Mouse (Mus musculus): ENCODE data around the gene Pdgfd. TPM values are rescaled to one million over a fixed set of nuclear protein-coding genes. Genes with fewer than 3 reads are reported as not detected.
"Not testable (repeated sequence)": the region's sequence is repeated elsewhere in the genome, so short reads cannot be mapped to it uniquely, and the experiment has no call there.

The Pdgfd gene
- 3.2 and 4.1 TPM in 2 replicates for polyA plus RNA-seq (2012; rRNA removed)

- DNase-seq (ENCODE audit: extremely low spot score in 1 of 2, low spot score in 1 of 2), result peak in 1 of 2 experiments; percentile 4
These were observed at the start of gene Pdgfd for GRCm38 (mm10) chr9:6168391-6169037. Gene Pdgfd, plus strand, starts transcription at chr9:6168584.

GRCm38 (mm10) chr9:6169038-6169431 is 651 bp downstream of the Pdgfd start:
- no peak for DNase-seq (ENCODE audit: extremely low spot score in 1 of 2, low spot score in 1 of 2)

GRCm38 (mm10) chr9:6170962-6171361 is 2.6 kb downstream of the Pdgfd start:
- DNase-seq (ENCODE audit: extremely low spot score in 1 of 2, low spot score in 1 of 2), result no peak

- DNase-seq (ENCODE audit: extremely low spot score in 1 of 2, low spot score in 1 of 2), result no peak
These were observed 4.9 kb downstream of the Pdgfd start for GRCm38 (mm10) chr9:6173276-6173675.

- no peak for DNase-seq (ENCODE audit: extremely low spot score in 1 of 2, low spot score in 1 of 2)
These were observed 7.3 kb downstream of the Pdgfd start for GRCm38 (mm10) chr9:6175731-6176130.

- no peak for DNase-seq (ENCODE audit: extremely low spot score in 1 of 2, low spot score in 1 of 2)
These were observed 14.0 kb downstream of the Pdgfd start for GRCm38 (mm10) chr9:6182307-6182923.

DNA sequence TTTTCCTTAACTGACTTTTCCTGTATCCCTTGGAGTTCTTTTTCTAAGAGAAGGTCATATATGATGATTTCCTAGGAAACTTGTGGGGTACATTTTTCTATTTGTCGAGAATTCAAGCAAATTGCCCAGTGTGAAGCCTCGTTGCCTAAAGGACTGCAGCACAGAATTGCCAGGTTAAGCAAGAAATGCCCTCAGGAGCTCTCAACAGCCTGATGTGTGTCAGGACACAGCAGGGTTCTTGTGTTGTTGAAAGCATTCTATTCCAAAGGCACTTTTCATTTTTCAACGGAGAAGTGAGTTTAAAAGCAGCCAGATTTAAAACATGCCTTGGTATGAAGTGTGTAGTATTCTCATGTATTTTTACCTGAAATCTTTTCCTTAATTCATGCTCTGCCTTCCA is 19.6 kb downstream of the Pdgfd start:
- DNase-seq (ENCODE audit: extremely low spot score in 1 of 2, low spot score in 1 of 2), result no peak

DNA sequence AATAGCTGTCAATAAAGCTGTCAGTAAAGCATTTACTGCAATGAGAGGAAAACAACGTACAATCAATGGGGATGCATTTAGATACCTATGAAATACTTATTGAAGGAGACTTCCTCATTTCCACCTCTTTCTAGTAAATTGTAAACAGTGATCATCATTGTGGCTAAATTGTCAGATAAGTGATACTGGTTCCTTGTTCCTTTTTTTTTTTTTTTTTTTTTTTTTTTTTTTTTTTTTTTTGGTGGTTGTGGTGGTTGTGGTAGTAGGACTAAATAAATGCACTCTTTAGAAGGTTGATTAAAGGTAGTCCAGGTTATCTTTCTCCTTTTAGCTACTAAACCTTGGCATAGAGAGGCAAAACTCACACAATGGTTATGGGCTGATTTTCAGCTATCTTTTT is 25.0 kb downstream of the Pdgfd start:
- DNase-seq (ENCODE audit: extremely low spot score in 1 of 2, low spot score in 1 of 2), result no peak

DNA sequence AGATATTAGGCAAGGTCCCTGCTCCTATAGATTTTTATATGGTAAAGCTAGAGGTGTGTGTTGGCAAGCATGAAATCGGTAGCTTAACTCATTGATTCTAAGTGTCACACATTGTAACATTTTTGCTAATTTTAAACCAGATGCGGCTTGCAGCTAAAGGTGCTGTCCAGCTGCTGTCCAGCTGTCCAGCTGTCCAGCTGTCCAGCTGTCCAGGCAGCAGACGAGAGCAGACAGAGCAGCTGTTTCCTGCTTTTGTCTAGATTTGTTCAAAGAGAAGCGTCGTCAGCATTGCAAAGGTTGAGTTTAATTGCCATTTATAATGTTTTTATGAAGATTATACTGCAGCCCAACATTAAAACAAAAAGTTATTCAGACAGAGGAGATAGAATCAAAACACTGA is 44.5 kb downstream of the Pdgfd start:
- DNase-seq (ENCODE audit: extremely low spot score in 1 of 2, low spot score in 1 of 2), result no peak

DNA sequence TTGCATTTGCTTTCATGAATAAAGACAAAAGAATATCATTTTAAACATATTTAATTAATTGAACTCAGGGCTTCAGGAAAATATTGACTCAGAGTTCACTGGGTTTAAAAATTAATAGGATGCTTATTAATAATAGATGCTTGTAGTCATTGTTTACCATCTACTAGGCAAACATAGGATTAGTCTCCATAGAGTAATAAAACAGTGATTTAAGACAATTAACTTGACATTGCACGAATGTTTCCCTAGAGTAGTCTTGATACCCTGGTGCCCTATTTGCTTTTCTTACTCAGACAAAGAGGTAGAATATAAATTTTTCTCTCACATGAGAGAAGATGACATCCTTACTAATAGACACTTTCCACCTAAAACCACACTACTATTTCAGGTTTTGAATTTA is 49.1 kb downstream of the Pdgfd start:
- DNase-seq (ENCODE audit: extremely low spot score in 1 of 2, low spot score in 1 of 2), result no peak

DNA sequence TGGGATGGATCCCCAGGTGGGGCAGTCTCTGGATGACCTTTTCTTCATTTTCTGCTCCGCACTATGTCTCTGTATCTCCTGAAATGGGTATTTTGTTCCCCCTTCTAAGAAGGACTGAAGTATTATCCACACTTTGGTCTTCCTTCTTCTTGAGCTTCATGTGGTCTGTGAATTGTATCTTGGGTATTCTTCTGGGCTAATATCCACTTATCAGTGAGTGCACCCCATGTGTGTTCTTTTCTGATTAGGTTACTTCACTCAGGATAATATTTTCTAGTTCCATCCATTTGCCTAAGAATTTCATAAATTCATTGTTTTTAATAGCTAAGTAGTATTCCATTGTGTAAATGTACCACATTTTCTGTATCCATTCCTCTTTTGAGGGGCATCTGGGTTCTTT is 67.6 kb downstream of the Pdgfd start:
- not testable (repeated sequence) for DNase-seq (ENCODE audit: extremely low spot score in 1 of 2, low spot score in 1 of 2)

DNA sequence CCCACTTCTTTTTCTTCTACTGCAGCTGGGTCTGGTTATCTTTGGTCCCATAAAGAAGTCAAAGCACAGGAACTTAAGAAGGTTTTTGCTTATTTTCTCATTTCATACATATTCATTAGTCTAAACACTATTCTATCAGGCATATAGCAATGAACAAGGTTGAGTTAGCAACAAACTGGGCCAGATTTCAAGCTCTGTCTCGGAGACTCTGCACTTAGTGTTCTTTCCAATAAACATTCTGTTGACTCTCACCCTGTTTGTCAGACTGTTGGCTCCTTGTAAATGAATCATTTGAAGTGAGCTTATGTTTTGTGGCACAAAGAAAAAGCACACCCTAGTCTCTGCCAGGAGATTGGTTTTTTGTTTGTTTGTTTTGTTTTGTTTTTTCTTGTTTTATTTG is 81.9 kb downstream of the Pdgfd start:
- no peak for DNase-seq (ENCODE audit: extremely low spot score in 1 of 2, low spot score in 1 of 2)

DNA sequence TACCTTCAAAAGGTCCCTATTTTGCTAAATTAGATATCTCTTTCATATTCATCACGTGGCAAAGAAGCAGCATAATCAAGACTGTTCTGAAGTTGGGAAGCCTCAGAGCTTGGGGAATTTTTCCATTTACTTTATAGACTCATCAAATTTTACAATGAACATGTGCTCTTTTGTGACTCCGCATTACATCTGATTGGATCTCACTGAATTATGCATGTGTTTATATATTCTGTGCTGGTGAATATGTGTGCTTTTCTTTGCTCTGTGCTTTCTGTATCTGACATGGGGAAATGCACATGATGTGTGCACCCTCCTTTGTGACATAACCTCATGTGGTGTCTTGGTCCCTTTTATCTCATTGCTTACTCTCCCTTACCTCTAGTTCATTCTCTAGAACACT is 83.6 kb downstream of the Pdgfd start:
- no peak for DNase-seq (ENCODE audit: extremely low spot score in 1 of 2, low spot score in 1 of 2)

DNA sequence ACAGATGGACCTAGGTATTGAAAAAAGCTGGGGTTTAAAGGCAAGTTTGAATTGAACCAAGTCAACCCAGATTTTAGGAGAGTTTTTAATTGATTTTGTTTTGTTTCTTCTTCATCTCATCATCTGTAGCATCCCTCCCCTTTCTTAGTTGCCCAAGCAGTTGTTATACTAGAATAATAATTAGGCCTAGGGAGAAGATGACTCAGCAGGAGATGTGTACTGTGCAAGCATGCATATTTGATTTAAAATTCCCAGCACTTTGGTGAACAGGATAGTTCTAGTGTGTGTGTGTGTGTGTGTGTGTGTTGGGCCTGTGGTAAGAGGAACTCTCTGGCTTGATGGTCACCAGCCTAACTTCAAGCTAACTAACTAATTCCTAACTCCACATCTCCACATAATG is 88.7 kb downstream of the Pdgfd start:
- DNase-seq (ENCODE audit: extremely low spot score in 1 of 2, low spot score in 1 of 2), result no peak

GRCm38 (mm10) chr9:6264820-6265219 is 96.4 kb downstream of the Pdgfd start:
- DNase-seq (ENCODE audit: extremely low spot score in 1 of 2, low spot score in 1 of 2), result no peak

- no peak for DNase-seq (ENCODE audit: extremely low spot score in 1 of 2, low spot score in 1 of 2)
These were observed 101.5 kb downstream of the Pdgfd start, which contains the start of gene Ddi1 for GRCm38 (mm10) chr9:6269796-6270280. Gene Ddi1, minus strand, starts transcription at chr9:6269846.

GRCm38 (mm10) chr9:6276395-6276794 is 108.0 kb downstream of the Pdgfd start:
- DNase-seq (ENCODE audit: extremely low spot score in 1 of 2, low spot score in 1 of 2), result no peak

- DNase-seq (ENCODE audit: extremely low spot score in 1 of 2, low spot score in 1 of 2), result no peak
These were observed 109.1 kb downstream of the Pdgfd start for GRCm38 (mm10) chr9:6277526-6277925.

- no peak for DNase-seq (ENCODE audit: extremely low spot score in 1 of 2, low spot score in 1 of 2)
These were observed 118.4 kb downstream of the Pdgfd start for GRCm38 (mm10) chr9:6286770-6287169.

DNA sequence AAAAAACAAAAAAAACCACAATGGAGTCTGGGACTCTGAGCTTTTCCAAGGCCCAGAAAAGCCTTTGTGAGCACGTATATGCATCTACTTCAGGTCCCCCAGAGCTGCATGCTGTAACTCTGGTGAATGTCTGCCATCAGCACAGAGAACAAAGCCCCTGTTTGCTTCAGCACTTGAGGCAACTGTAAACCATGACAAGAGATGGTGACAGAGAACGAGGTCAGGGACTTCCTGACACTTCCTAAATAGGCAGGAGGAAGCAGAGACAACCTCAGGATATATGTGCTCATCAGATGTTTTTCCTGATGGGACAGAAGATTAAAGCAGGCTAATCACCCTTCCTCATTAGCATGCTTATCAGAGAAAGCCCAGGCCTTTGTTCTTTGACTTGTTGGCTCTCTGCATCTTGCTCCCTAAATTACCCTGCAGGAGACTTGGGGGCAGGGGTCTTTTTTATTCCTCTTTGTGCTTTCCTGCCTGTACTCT is 120.9 kb downstream of the Pdgfd start:
- DNase-seq (ENCODE audit: extremely low spot score in 1 of 2, low spot score in 1 of 2), result no peak

DNA sequence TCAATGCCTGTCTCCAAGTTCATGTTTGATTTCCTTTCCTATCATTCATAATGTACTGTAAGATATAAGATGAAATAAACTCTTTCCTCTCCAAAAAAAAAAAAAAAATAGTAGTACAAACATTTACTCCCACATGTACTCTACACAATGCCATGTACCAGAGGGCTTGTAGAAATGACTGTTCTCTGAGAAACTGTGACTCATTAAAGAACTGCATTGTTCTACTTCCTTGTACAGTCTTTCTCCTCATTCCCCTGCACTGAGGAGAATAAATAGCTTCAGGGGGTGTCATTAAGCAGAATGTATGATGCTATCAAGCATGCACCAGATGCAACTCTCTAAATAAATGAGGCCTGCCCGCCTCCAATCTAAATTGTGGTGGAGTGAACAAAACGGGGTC is 130.2 kb downstream of the Pdgfd start:
- no peak for DNase-seq (ENCODE audit: extremely low spot score in 1 of 2, low spot score in 1 of 2)

- DNase-seq (ENCODE audit: extremely low spot score in 1 of 2, low spot score in 1 of 2), result no peak
These were observed 133.7 kb downstream of the Pdgfd start for GRCm38 (mm10) chr9:6302050-6302449.

All from frontal cortex, adult 2 months (tissue).